Mouse (Mus musculus): ENCODE data around the gene Mup22. TPM values are rescaled to one million over a fixed set of nuclear protein-coding genes. Genes with fewer than 3 reads are reported as not detected.
"Not testable (repeated sequence)": the region's sequence is repeated elsewhere in the genome, so short reads cannot be mapped to it uniquely, and the experiment has no call there.

Mup22 gene
- total RNA-seq (2014; fragmentation: Nextera tagmentation) (not detected in 2 replicates), total RNA-seq (2017) (not detected in 2 replicates)

- not testable (repeated sequence) for ATAC-seq (replicated peaks; ENCODE audit: poor library complexity, severe bottlenecking)
Observed at GRCm38 (mm10) chr4:60821363-60821762, at the start of gene Mup22. TSS of gene Mup22 (minus strand) at chr4:60821463.

GRCm38 (mm10) chr4:60840889-60841288, 19.6 kb upstream of the Mup22 start:
- ATAC-seq (replicated peaks; ENCODE audit: poor library complexity, severe bottlenecking), result not testable (repeated sequence)

Other genes with a start within 250 kb of the Mup22 start
- not detected in 2 replicates for gene Mup10, start 239.3 kb downstream of the Mup22 start, total RNA-seq (2014; fragmentation: Nextera tagmentation)
- gene Mup10, start 239.3 kb downstream of the Mup22 start, total RNA-seq (2017), result not detected in 2 replicates
- not detected in 2 replicates for gene Mup11, start 159.1 kb downstream of the Mup22 start, total RNA-seq (2014; fragmentation: Nextera tagmentation)
- gene Mup11, start 159.1 kb downstream of the Mup22 start, total RNA-seq (2017), result not detected in 2 replicates
- gene Mup12, start 80.1 kb downstream of the Mup22 start, total RNA-seq (2014; fragmentation: Nextera tagmentation), result not detected in 2 replicates
- gene Mup12, start 80.1 kb downstream of the Mup22 start, total RNA-seq (2017), result not detected in 2 replicates

Data from granulocyte monocyte progenitor cell, adult 5-6 weeks (primary cell).